Mouse (Mus musculus) retina, postnatal 1 day (tissue): ENCODE measurements at regions not wholly inside any gene's neighbourhood (a gene's known extent, or its start where the extent isn't known, plus 50 kb on each side); places are given as distances from the start of the nearest gene placed in this dataset.
"Not testable (repeated sequence)": the region's sequence is repeated elsewhere in the genome, so short reads cannot be mapped to it uniquely, and the experiment has no call there.

ENCODE experiments used
- DNase-seq: peaks from one replicate; pipeline ENCODE4 v3.0.0-alpha.2; 2012

GRCm38 (mm10) chr4:66691598-66692220 lies 135.7 kb upstream of the Tlr4 start:
- DNase-seq: peak; percentile 4

DNA sequence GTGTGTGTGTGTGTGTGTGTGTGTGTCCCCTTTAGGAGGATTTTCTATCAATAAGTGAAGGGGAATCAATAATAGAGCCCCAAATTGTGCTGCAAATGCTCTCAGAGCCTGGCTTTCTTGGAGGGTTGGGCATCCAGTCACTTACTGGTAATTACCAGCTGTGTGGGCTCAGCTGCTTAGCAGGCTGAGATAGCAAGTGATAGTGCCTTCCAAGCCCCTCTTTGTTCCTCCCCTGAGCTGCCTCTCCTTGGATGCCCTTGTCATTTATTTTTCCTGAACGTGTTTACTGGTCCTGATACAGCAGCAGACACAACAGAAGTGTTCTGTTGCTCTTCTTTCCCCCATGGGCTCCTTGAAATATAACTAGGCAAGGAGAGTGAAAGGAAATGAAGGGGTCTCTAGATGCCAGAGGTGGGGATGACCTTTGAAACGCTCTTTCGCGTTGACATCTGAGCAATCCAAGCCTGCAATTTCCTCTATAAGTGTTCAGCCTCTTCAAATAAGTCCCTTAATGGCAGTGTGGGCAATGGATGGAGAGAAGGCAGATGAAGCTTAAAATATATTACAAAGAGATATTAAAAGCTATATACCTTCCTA lies 133.3 kb upstream of the Tlr4 start:
- no peak for DNase-seq

GRCm38 (mm10) chr4:66715821-66716760 lies 111.3 kb upstream of the Tlr4 start:
- peak; percentile 43 for DNase-seq

- no peak for DNase-seq
Measured at GRCm38 (mm10) chr4:66737407-66737806, 90.0 kb upstream of the Tlr4 start.

- DNase-seq: not testable (repeated sequence)
Measured at GRCm38 (mm10) chr4:66743421-66743820, 84.0 kb upstream of the Tlr4 start.

GRCm38 (mm10) chr4:66768762-66769161 lies 58.6 kb upstream of the Tlr4 start:
- DNase-seq: peak; percentile 72
